Mouse (Mus musculus) heart, adult 2 months (tissue): ENCODE measurements around the gene Ccnd1. TPM values are rescaled to one million over a fixed set of nuclear protein-coding genes. Genes with fewer than 3 reads are reported as not detected.
A peak's percentile ranks its signal among the peaks of the same experiment; 100 is the strongest.

Source experiments
- DNase-seq, 2 experiments: peaks; one replicate each; pipeline ENCODE4 v3.0.0; 2021
- H3K27ac ChIP-seq: fragments of 200-600 bp; 2 replicates; pipeline ENCODE4 v1.8.1; 2022
- H3K27me3 ChIP-seq: fragments of 200-500 bp; 2 replicates; pipeline ENCODE4 v1.6.1; 2012; ENCODE audit warnings: mild to moderate bottlenecking, low read length, inconsistent platforms, mixed read lengths; ENCODE audit not compliant: control insufficient read depth, insufficient read depth
- H3K36me3 ChIP-seq: fragments of 200-500 bp; 2 replicates; pipeline ENCODE4 v1.6.1; 2012; ENCODE audit warnings: low read length, inconsistent platforms; ENCODE audit not compliant: control insufficient read depth, insufficient read depth
- H3K4me1 ChIP-seq: fragments of 200-500 bp; 2 replicates; pipeline ENCODE4 v1.6.1; 2011; ENCODE audit warnings: low read length; ENCODE audit not compliant: control insufficient read depth, insufficient read depth
- H3K4me3 ChIP-seq: fragments of 200-600 bp; 2 replicates; pipeline ENCODE4 v1.8.1; 2022
- H3K79me2 ChIP-seq: fragments of 200-500 bp; replicated peaks from 2 replicates; pipeline ENCODE4 v1.6.1; 2012; ENCODE audit warnings: mild to moderate bottlenecking, inconsistent platforms, low read length, moderate library complexity, mixed read lengths; ENCODE audit not compliant: control insufficient read depth, insufficient read depth
- H3K9ac ChIP-seq: fragments of 200-500 bp; 2 replicates; pipeline ENCODE4 v1.6.1; 2012; ENCODE audit warnings: low read depth, mild to moderate bottlenecking, control low read depth, inconsistent platforms, low read length, mixed read lengths
- CTCF ChIP-seq: fragments of 200-600 bp; IDR thresholded peaks from 2 replicates; pipeline ENCODE4 v1.8.1; 2022; ENCODE audit warnings: antibody characterized with exemption, mild to moderate bottlenecking, moderate library complexity
- EP300 ChIP-seq: fragments of 200-500 bp; IDR thresholded peaks from 2 replicates; pipeline ENCODE4 v1.6.1; 2011; ENCODE audit warnings: low read depth, low read length, control low read depth; ENCODE audit not compliant: insufficient read depth
- POLR2A ChIP-seq: fragments of 200-500 bp; IDR thresholded peaks from 2 replicates; pipeline ENCODE4 v1.6.1; 2011; ENCODE audit warnings: mild to moderate bottlenecking, low read depth, low read length, control low read depth; ENCODE audit not compliant: insufficient read depth
- WGBS: fragments of 180-500 bp; shearing (Covaris S2); methylation state at CpG from one replicate; pipeline ENCODE4 v1.1.7; 2018; 5-methylcytosine and 5-hydroxymethylcytosine counted together
- intact Hi-C: fragments of 180-260 bp; cut with DNase I; formaldehyde crosslinking; loops from one replicate; pipeline ENCODE4 v1.15.1; 2025
- polyA plus RNA-seq: library from polyadenylated mRNA; depleted of rRNA; stranded (reverse); fragments of >200 nt; gene quantifications from 2 replicates; pipeline ENCODE4 v1.2.3, GENCODE M21; 2012
- total RNA-seq, 2 experiments: library from RNA; stranded (reverse); gene quantifications; 2 replicates each; pipeline ENCODE4 v1.2.3; 2021

Gene Ccnd1
- total and polyA plus RNA-seq, 3 experiments: 28.3 to 43.6 (median 31.4) TPM

GRCm38 (mm10) chr7:144928009-144928888 is 11.5 kb downstream of the Ccnd1 start:
- TF ChIP-seq EP300 (no peak), POLR2A (no peak), CTCF (no peak)
- peak overlapping the region; percentile 43 for H3K27ac ChIP-seq
- H3K4me3 ChIP-seq: no peak overlapping the region
- intact Hi-C loops: no loop called here
- peaks cover 6% of the 10 kb centered on the region for H3K4me1 ChIP-seq
- H3K79me2 ChIP-seq: no peaks in the 10 kb centered on the region
- H3K27me3 ChIP-seq: no peaks in the 10 kb centered on the region
- no peaks in the 10 kb centered on the region for H3K36me3 ChIP-seq
- WGBS: 62% methylated on average over 4 of the region's 4 CpGs
- H3K9ac ChIP-seq: no peak overlapping the region
- DNase-seq: peak in 1 of 2 experiments; percentile 17

GRCm38 (mm10) chr7:144927591-144927990 is 12.1 kb downstream of the Ccnd1 start:
- intact Hi-C loops: no loop called here
- Histone ChIP-seq H3K4me1 (peaks cover 6% of the 10 kb centered on the region), H3K4me3 (no peak overlapping the region), H3K79me2 (no peaks in the 10 kb centered on the region), H3K27ac (peak overlapping the region; percentile 43; the same call in 1 of the 2 replicates), H3K36me3 (no peaks in the 10 kb centered on the region), H3K27me3 (no peaks in the 10 kb centered on the region), H3K9ac (no peak overlapping the region)
- WGBS: 40% methylated on average over 2 of the region's 2 CpGs
- TF ChIP-seq EP300 (peak; percentile 62), CTCF (no peak), POLR2A (no peak)
- peak; percentile 47 to 71 for DNase-seq

GRCm38 (mm10) chr7:144918823-144919222 is 20.9 kb downstream of the Ccnd1 start:
- 84% methylated on average over 1 of the region's 1 CpGs for WGBS
- Histone ChIP-seq H3K4me3 (no peak overlapping the region), H3K79me2 (peaks cover 2% of the 10 kb centered on the region; the same call in 1 of the 2 replicates), H3K9ac (no peak overlapping the region), H3K36me3 (no peaks in the 10 kb centered on the region), H3K27me3 (no peaks in the 10 kb centered on the region), H3K27ac (no peak overlapping the region), H3K4me1 (peaks cover 3% of the 10 kb centered on the region)
- DNase-seq: no peak
- intact Hi-C loops: no loop called here
- no peak for TF ChIP-seq POLR2A
- no peak for TF ChIP-seq EP300
- peak; percentile 33 for TF ChIP-seq CTCF

- WGBS: under 1% methylated on average over 55 of the region's 55 CpGs
- Histone ChIP-seq H3K36me3 (no peaks in the 10 kb centered on the region), H3K27me3 (no peaks in the 10 kb centered on the region), H3K9ac (peak within 1 kb of the TSS; percentile 81), H3K4me1 (peaks cover 3% of the 10 kb centered on the region), H3K27ac (peak within 1 kb of the TSS; percentile 97), H3K4me3 (peak within 1 kb of the TSS; percentile 92), H3K79me2 (0 out of 2 replicates have a peak, but pooled peaks cover 2% of the 10 kb centered on the region)
- peak; percentile 92 to 93 for DNase-seq
- intact Hi-C loops: no loop called here
- peak; percentile 86 for TF ChIP-seq POLR2A
- TF ChIP-seq EP300: peak; percentile 71
- TF ChIP-seq CTCF: no peak
These were observed 24.6 kb downstream of the Ccnd1 start, which contains the start of gene LTO1 for GRCm38 (mm10) chr7:144914948-144915750. TSS of gene LTO1 (plus strand) at chr7:144915100.

GRCm38 (mm10) chr7:144914296-144914947 is 25.3 kb downstream of the Ccnd1 start:
- no peaks in the 10 kb centered on the region for H3K27me3 ChIP-seq
- 5% methylated on average over 17 of the region's 17 CpGs for whole genome bisulfite sequencing

More at GRCm38 (mm10) chr7:144914296-144914947, 25.3 kb downstream of the Ccnd1 start:
- peak in 1 of 2 experiments; percentile 26 for DNase-seq
- H3K9ac ChIP-seq: no peak overlapping the region
- 0 out of 2 replicates have a peak, but pooled peaks cover 2% of the 10 kb centered on the region for H3K79me2 ChIP-seq
- H3K4me3 ChIP-seq: peak overlapping the region; percentile 92
- TF ChIP-seq POLR2A (no peak), CTCF (peak; percentile 50)
- intact Hi-C loops: no loop called here
- peaks cover 3% of the 10 kb centered on the region for H3K4me1 ChIP-seq
- no peaks in the 10 kb centered on the region for H3K36me3 ChIP-seq
- peak overlapping the region; percentile 97 for H3K27ac ChIP-seq
